Mouse (Mus musculus): ENCODE results near the gene Zfp866.

GRCm38 (mm10) chr8:69796721-69797345 is 5.9 kb upstream of the Zfp866 start:
- no peak for TF ChIP-seq CTCF (IDR thresholded peaks at IDR 0.05; ENCODE audit: extremely low read depth, insufficient read length, insufficient replicate concordance, low read depth, low read length)
- no peak for TF ChIP-seq POLR2A (IDR thresholded peaks at IDR 0.05; ENCODE audit: low read depth, low read length)
